Mouse (Mus musculus) E14TG2a.4 (cell line): ENCODE measurements at regions not wholly inside any gene's neighbourhood (a gene's known extent, or its start where the extent isn't known, plus 50 kb on each side); places are given as distances from the start of the nearest gene placed in this dataset.
A peak's percentile ranks its signal among the peaks of the same experiment; 100 is the strongest.

ENCODE experiments used
- CTCF ChIP-seq: conservative IDR thresholded peaks from 2 replicates; pipeline ENCODE4 v1.5.1; 2014; ENCODE audit warnings: low read length
- NANOG ChIP-seq: IDR thresholded peaks from 2 replicates; pipeline ENCODE4 v1.6.1; 2014; ENCODE audit warnings: borderline replicate concordance, low read length, mixed read lengths

- TF ChIP-seq CTCF, result peak; percentile 48
- no peak for TF ChIP-seq NANOG
Measured at GRCm38 (mm10) chr5:149356970-149357369, 54.6 kb upstream of the Medag start.
